Mouse (Mus musculus): ENCODE measurements around the gene Mcrip2. TPM values are rescaled to one million over a fixed set of nuclear protein-coding genes. Genes with fewer than 3 reads are reported as not detected.
A peak's percentile ranks its signal among the peaks of the same experiment; 100 is the strongest.

The Mcrip2 gene
- polyA plus RNA-seq, 1 experiment from 2014 or later, result 14.2 TPM

- H3K4me3 ChIP-seq, result peak overlapping the region; percentile 76
- H3K9me3 ChIP-seq, result no peaks in the 10 kb centered on the region
- 47% methylated on average over 8 of the region's 8 CpGs for WGBS
- H3K4me2 ChIP-seq, result peak overlapping the region; percentile 96
- no peaks in the 10 kb centered on the region for H3K27me3 ChIP-seq
- peak overlapping the region; percentile 94 for H3K27ac ChIP-seq (replicated peaks)
- peak overlapping the region; percentile 89 for H3K9ac ChIP-seq
- ATAC-seq (ENCODE audit: low read depth), result no peak
- H3K4me1 ChIP-seq (replicated peaks), result peaks cover 84% of the 10 kb centered on the region
- H3K36me3 ChIP-seq, result peaks cover 51% of the 10 kb centered on the region
These were observed 39.0 kb downstream of the Mcrip2 start for GRCm38 (mm10) chr17:25829558-25830017.

- H3K4me1 ChIP-seq (replicated peaks), result peaks cover 84% of the 10 kb centered on the region
- 1% methylated on average over 32 of the region's 32 CpGs for WGBS
- peak within 1 kb of the TSS; percentile 96 for H3K4me2 ChIP-seq
- H3K4me3 ChIP-seq, result peak within 1 kb of the TSS; percentile 76
- no peaks in the 10 kb centered on the region for H3K9me3 ChIP-seq
- peak within 1 kb of the TSS; percentile 89 for H3K9ac ChIP-seq
- peak within 1 kb of the TSS; percentile 94 for H3K27ac ChIP-seq (replicated peaks)
- peak; percentile 45 for ATAC-seq (ENCODE audit: low read depth)
- H3K36me3 ChIP-seq, result peaks cover 51% of the 10 kb centered on the region
- no peaks in the 10 kb centered on the region for H3K27me3 ChIP-seq
These were observed 39.6 kb downstream of the Mcrip2 start, which contains the start of gene Jmjd8 for GRCm38 (mm10) chr17:25828712-25829557. TSS of gene Jmjd8 (plus strand) at chr17:25828867.

GRCm38 (mm10) chr17:25828223-25828594 is 40.4 kb downstream of the Mcrip2 start:
- 85% methylated on average over 8 of the region's 8 CpGs for WGBS
- ATAC-seq (ENCODE audit: low read depth), result no peak
- Histone ChIP-seq H3K9ac (peak overlapping the region; percentile 89), H3K27me3 (no peaks in the 10 kb centered on the region), H3K4me2 (peak overlapping the region; percentile 96), H3K9me3 (no peaks in the 10 kb centered on the region), H3K27ac (replicated peaks) (peak overlapping the region; percentile 94), H3K4me3 (peak overlapping the region; percentile 76), H3K4me1 (replicated peaks) (peaks cover 81% of the 10 kb centered on the region), H3K36me3 (peaks cover 51% of the 10 kb centered on the region)

- H3K4me3 ChIP-seq, result no peak overlapping the region
- ATAC-seq (ENCODE audit: low read depth), result no peak
- H3K36me3 ChIP-seq, result peaks cover 51% of the 10 kb centered on the region
- H3K27ac ChIP-seq (replicated peaks), result 0 out of 2 replicates have a peak overlapping the region, but pooled peaks have one; percentile 94
- peak overlapping the region; percentile 89 for H3K9ac ChIP-seq
- no peak overlapping the region for H3K4me2 ChIP-seq
- WGBS, result 86% methylated on average over 22 of the region's 22 CpGs
- no peaks in the 10 kb centered on the region for H3K27me3 ChIP-seq
- no peaks in the 10 kb centered on the region for H3K9me3 ChIP-seq
- peaks cover 85% of the 10 kb centered on the region for H3K4me1 ChIP-seq (replicated peaks)
These were observed 40.9 kb downstream of the Mcrip2 start for GRCm38 (mm10) chr17:25827546-25828222.

GRCm38 (mm10) chr17:25827011-25827410 is 41.6 kb downstream of the Mcrip2 start:
- H3K9ac ChIP-seq, result peak overlapping the region; percentile 38; the same call in 1 of the 2 replicates
- peaks cover 85% of the 10 kb centered on the region for H3K4me1 ChIP-seq (replicated peaks)
- ATAC-seq (ENCODE audit: low read depth), result no peak
- no peak overlapping the region for H3K4me3 ChIP-seq
- H3K36me3 ChIP-seq, result peaks cover 51% of the 10 kb centered on the region
- H3K27ac ChIP-seq (replicated peaks), result no peak overlapping the region
- 93% methylated on average over 13 of the region's 13 CpGs for WGBS
- H3K4me2 ChIP-seq, result no peak overlapping the region
- no peaks in the 10 kb centered on the region for H3K9me3 ChIP-seq
- H3K27me3 ChIP-seq, result no peaks in the 10 kb centered on the region

- no peak for ATAC-seq (ENCODE audit: low read depth)
- WGBS, result 95% methylated on average over 27 of the region's 27 CpGs
- Histone ChIP-seq H3K36me3 (peaks cover 42% of the 10 kb centered on the region), H3K9ac (no peak overlapping the region), H3K27ac (replicated peaks) (no peak overlapping the region), H3K9me3 (no peaks in the 10 kb centered on the region), H3K4me1 (replicated peaks) (peaks cover 76% of the 10 kb centered on the region), H3K4me2 (no peak overlapping the region), H3K27me3 (0 out of 2 replicates have a peak, but pooled peaks cover 2% of the 10 kb centered on the region), H3K4me3 (no peak overlapping the region)
These were observed 42.5 kb downstream of the Mcrip2 start for GRCm38 (mm10) chr17:25825984-25826570.

GRCm38 (mm10) chr17:25825311-25825710 is 43.3 kb downstream of the Mcrip2 start:
- Histone ChIP-seq H3K36me3 (peaks cover 37% of the 10 kb centered on the region), H3K9ac (peak overlapping the region; percentile 91; the same call in 1 of the 2 replicates), H3K27me3 (peaks cover 8% of the 10 kb centered on the region), H3K9me3 (no peaks in the 10 kb centered on the region), H3K27ac (replicated peaks) (no peak overlapping the region), H3K4me2 (peak overlapping the region; percentile 99), H3K4me3 (peak overlapping the region; percentile 69; the same call in 1 of the 2 replicates), H3K4me1 (replicated peaks) (peaks cover 68% of the 10 kb centered on the region)
- no peak for ATAC-seq (ENCODE audit: low read depth)
- WGBS, result 89% methylated on average over 6 of the region's 6 CpGs

- WGBS, result 74% methylated on average over 16 of the region's 17 CpGs
- peak overlapping the region; percentile 99 for H3K4me2 ChIP-seq
- peaks cover 61% of the 10 kb centered on the region for H3K4me1 ChIP-seq (replicated peaks)
- H3K4me3 ChIP-seq, result peak overlapping the region; percentile 69
- peaks cover 38% of the 10 kb centered on the region for H3K36me3 ChIP-seq
- no peaks in the 10 kb centered on the region for H3K9me3 ChIP-seq
- H3K9ac ChIP-seq, result peak overlapping the region; percentile 91
- peaks cover 16% of the 10 kb centered on the region for H3K27me3 ChIP-seq
- H3K27ac ChIP-seq (replicated peaks), result no peak overlapping the region
- no peak for ATAC-seq (ENCODE audit: low read depth)
These were observed 44.0 kb downstream of the Mcrip2 start for GRCm38 (mm10) chr17:25824362-25825142.

- peaks cover 54% of the 10 kb centered on the region for H3K4me1 ChIP-seq (replicated peaks)
- H3K4me2 ChIP-seq, result peak within 1 kb of the TSS; percentile 99
- peaks cover 27% of the 10 kb centered on the region for H3K27me3 ChIP-seq
- H3K36me3 ChIP-seq, result peaks cover 45% of the 10 kb centered on the region
- H3K9me3 ChIP-seq, result no peaks in the 10 kb centered on the region
- H3K27ac ChIP-seq (replicated peaks), result peak within 1 kb of the TSS; percentile 76
- peak within 1 kb of the TSS; percentile 69 for H3K4me3 ChIP-seq
- WGBS, result 1% methylated on average over 18 of the region's 18 CpGs
- ATAC-seq (ENCODE audit: low read depth), result peak; percentile 44
- peak within 1 kb of the TSS; percentile 91 for H3K9ac ChIP-seq
These were observed 45.1 kb downstream of the Mcrip2 start, which contains the start of gene Wdr24 for GRCm38 (mm10) chr17:25823452-25823851. TSS of gene Wdr24 (plus strand) at chr17:25823627.

- Histone ChIP-seq H3K27me3 (peaks cover 39% of the 10 kb centered on the region), H3K36me3 (peaks cover 39% of the 10 kb centered on the region), H3K4me1 (replicated peaks) (peaks cover 11% of the 10 kb centered on the region), H3K27ac (replicated peaks) (no peak overlapping the region), H3K9me3 (no peaks in the 10 kb centered on the region), H3K4me3 (no peak overlapping the region), H3K9ac (no peak overlapping the region), H3K4me2 (no peak overlapping the region)
- no peak for ATAC-seq (ENCODE audit: low read depth)
- 7% methylated on average over 46 of the region's 46 CpGs for WGBS
These were observed 49.4 kb downstream of the Mcrip2 start for GRCm38 (mm10) chr17:25818851-25819780.

Measured in neural tube, embryonic 13.5 days (tissue).